Mouse (Mus musculus) Muller cell, postnatal 12 days (primary cell): ENCODE data around the gene Lsm11.

Source experiments
- DNase-seq: peaks from one replicate; pipeline ENCODE4 v3.0.0-alpha.2; 2015; ENCODE audit errors: inconsistent ontology term

Lsm11 gene

GRCm38 (mm10) chr11:45927456-45927855, 17.3 kb downstream of the Lsm11 start:
- DNase-seq: no peak

GRCm38 (mm10) chr11:45926640-45927082, 18.1 kb downstream of the Lsm11 start:
- DNase-seq: peak; percentile 82

- DNase-seq: no peak
Measured at GRCm38 (mm10) chr11:45925436-45925835, 19.3 kb downstream of the Lsm11 start.

- DNase-seq: no peak
Measured at GRCm38 (mm10) chr11:45921480-45921898, 23.2 kb downstream of the Lsm11 start.

GRCm38 (mm10) chr11:45921026-45921425, 23.7 kb downstream of the Lsm11 start:
- no peak for DNase-seq

- no peak for DNase-seq
Measured at GRCm38 (mm10) chr11:45918836-45919235, 25.9 kb downstream of the Lsm11 start.

GRCm38 (mm10) chr11:45918018-45918417, 26.7 kb downstream of the Lsm11 start:
- DNase-seq: no peak

- DNase-seq: no peak
Measured at GRCm38 (mm10) chr11:45916196-45916595, 28.5 kb downstream of the Lsm11 start.

GRCm38 (mm10) chr11:45910701-45911100, 34.0 kb downstream of the Lsm11 start:
- peak; percentile 76 for DNase-seq

GRCm38 (mm10) chr11:45908894-45909293, 35.8 kb downstream of the Lsm11 start:
- DNase-seq: no peak

- no peak for DNase-seq
Measured at GRCm38 (mm10) chr11:45908070-45908469, 36.7 kb downstream of the Lsm11 start.

- DNase-seq: peak; percentile 27
Measured at GRCm38 (mm10) chr11:45907301-45907700, 37.4 kb downstream of the Lsm11 start.

- no peak for DNase-seq
Measured at GRCm38 (mm10) chr11:45906109-45906786, 38.5 kb downstream of the Lsm11 start.

- no peak for DNase-seq
Measured at GRCm38 (mm10) chr11:45900233-45901015, 44.3 kb downstream of the Lsm11 start.

- no peak for DNase-seq
Measured at GRCm38 (mm10) chr11:45897392-45897791, 47.3 kb downstream of the Lsm11 start.

GRCm38 (mm10) chr11:45892861-45893360, 51.8 kb downstream of the Lsm11 start:
- DNase-seq: no peak

GRCm38 (mm10) chr11:45890423-45890822, 54.3 kb downstream of the Lsm11 start:
- DNase-seq: no peak

- no peak for DNase-seq
Measured at GRCm38 (mm10) chr11:45889981-45890380, 54.8 kb downstream of the Lsm11 start.

GRCm38 (mm10) chr11:45888471-45889030, 56.2 kb downstream of the Lsm11 start:
- DNase-seq: no peak

- DNase-seq: no peak
Measured at GRCm38 (mm10) chr11:45886596-45886995, 58.1 kb downstream of the Lsm11 start.

- no peak for DNase-seq
Measured at GRCm38 (mm10) chr11:45885606-45886230, 59.0 kb downstream of the Lsm11 start.

GRCm38 (mm10) chr11:45884029-45884428, 60.7 kb downstream of the Lsm11 start:
- peak; percentile 66 for DNase-seq
